Mouse (Mus musculus) embryonic fibroblast, embryonic 13.5 days (primary cell): Measurements from ENCODE around the gene Pcca. TPM values are rescaled to one million over a fixed set of nuclear protein-coding genes. Genes with fewer than 3 reads are reported as not detected.

Source experiments
- H3K27ac ChIP-seq: 2 replicates; pipeline ENCODE4 v1.5.1; 2012; ENCODE audit warnings: low read length, control low read depth, inconsistent platforms; ENCODE audit not compliant: insufficient read depth
- H3K4me1 ChIP-seq: 2 replicates; pipeline ENCODE4 v1.6.1; 2011; ENCODE audit warnings: low read length; ENCODE audit not compliant: control insufficient read depth, insufficient read depth
- H3K4me3 ChIP-seq: 2 replicates; pipeline ENCODE4 v1.5.1; 2011; ENCODE audit warnings: mild to moderate bottlenecking, control low read depth, low read length; ENCODE audit not compliant: insufficient read depth
- CTCF ChIP-seq: IDR thresholded peaks from 2 replicates; pipeline ENCODE4 v1.5.1; 2011; ENCODE audit warnings: mild to moderate bottlenecking, control low read depth, low read length, moderate library complexity, borderline replicate concordance; ENCODE audit not compliant: insufficient read depth
- POLR2A ChIP-seq: IDR thresholded peaks from 2 replicates; pipeline ENCODE4 v1.6.1; 2011; ENCODE audit warnings: low read depth, mild to moderate bottlenecking, control low read depth, low read length, moderate library complexity
- polyA plus RNA-seq: library from polyadenylated mRNA; stranded (reverse); fragments of >200 nt; gene quantifications from 2 replicates; pipeline ENCODE4 v1.2.4, GENCODE M21; 2011; ENCODE audit warnings: low read depth; ENCODE audit not compliant: missing spikeins, insufficient read length

Pcca gene
- polyA plus RNA-seq, 1 experiment: 30.5 TPM

GRCm38 (mm10) chr14:122862623-122863022 is 328.5 kb downstream of the Pcca start:
- no peak for TF ChIP-seq CTCF
- TF ChIP-seq POLR2A: no peak
- Histone ChIP-seq H3K4me3 (no peak overlapping the region), H3K4me1 (no peaks in the 10 kb centered on the region; the same call in 1 of the 2 replicates), H3K27ac (no peak overlapping the region)

DNA sequence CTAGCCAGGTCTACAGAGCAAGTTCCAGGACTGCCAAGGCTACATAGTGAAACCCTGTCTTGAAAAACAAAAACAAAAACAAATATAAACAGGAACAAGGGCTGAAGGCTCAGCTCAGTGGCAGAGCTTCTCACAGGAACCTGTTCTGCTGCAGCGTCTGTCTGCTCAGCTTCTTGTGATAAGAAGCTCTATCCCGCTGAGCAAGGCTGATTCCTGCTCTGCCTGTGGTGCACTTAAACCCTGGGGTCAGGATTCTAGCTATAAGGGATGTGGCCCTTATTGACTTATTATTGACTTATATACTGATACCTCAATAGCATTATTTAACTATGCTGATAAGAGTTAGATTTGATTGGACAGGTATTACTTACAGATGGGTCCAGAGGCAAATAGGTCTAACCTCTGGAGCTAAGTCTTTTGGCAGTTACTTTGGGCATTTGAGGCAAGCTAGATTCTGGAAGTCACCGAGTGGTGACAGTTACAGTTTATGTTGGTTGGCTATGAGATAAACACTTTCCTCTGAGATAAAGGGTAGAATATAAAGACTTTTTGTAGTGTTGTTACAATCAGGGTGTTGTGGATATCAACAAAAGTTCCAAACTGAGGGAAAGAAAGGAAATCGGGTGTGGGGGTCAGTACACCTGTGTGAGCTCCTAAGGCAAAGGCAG is 331.5 kb downstream of the Pcca start:
- no peak for TF ChIP-seq CTCF
- no peak for TF ChIP-seq POLR2A
- Histone ChIP-seq H3K4me1 (no peaks in the 10 kb centered on the region; the same call in 1 of the 2 replicates), H3K4me3 (no peak overlapping the region), H3K27ac (no peak overlapping the region)

DNA sequence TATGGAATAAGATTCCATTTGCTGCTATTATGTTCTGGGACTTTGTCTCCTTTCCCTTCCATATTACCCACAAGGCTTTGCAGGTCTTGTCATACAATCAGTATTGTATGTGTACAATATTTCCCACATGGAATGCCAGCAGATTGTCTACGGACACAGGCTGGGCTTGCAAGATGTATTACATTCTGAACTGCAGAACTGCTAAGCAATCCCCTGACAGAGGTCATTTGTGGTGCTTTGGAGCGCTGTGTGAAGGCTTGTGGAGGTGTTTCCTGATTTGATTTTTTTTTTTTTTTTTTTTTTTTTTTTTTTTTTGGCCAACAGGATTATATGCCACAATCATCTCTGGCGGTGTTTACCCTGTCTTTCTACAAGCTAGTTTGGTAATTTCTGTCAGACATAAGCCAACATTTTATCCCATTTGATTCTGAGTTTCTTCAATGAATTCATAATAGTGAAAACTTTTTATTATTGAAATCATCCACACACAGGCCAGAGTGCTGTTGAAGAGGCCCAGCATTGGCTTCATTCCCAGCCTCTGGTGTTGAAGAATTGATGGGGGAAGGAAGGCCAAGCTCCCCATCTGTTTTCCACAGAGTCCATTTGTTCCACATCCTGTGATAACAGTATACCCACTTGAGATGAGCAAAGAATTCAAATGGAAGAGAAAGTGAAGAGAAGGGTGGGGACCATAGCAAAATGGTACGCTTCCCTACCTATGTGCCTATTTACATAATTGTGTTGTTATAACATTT is 333.6 kb downstream of the Pcca start:
- Histone ChIP-seq H3K27ac (no peak overlapping the region), H3K4me3 (no peak overlapping the region), H3K4me1 (peaks cover 3% of the 10 kb centered on the region; the same call in 1 of the 2 replicates)
- TF ChIP-seq POLR2A (no peak), CTCF (no peak)

- no peak overlapping the region for H3K4me3 ChIP-seq
- no peak overlapping the region for H3K27ac ChIP-seq
- peaks cover 3% of the 10 kb centered on the region; the same call in 1 of the 2 replicates for H3K4me1 ChIP-seq
- TF ChIP-seq CTCF (no peak), POLR2A (no peak)
These were observed 335.7 kb downstream of the Pcca start for GRCm38 (mm10) chr14:122869831-122870230.

- no peak for TF ChIP-seq POLR2A
- H3K4me1 ChIP-seq: peaks cover 3% of the 10 kb centered on the region; the same call in 1 of the 2 replicates
These were observed 337.9 kb downstream of the Pcca start for GRCm38 (mm10) chr14:122871841-122872580.

GRCm38 (mm10) chr14:122872612-122873011 is 338.5 kb downstream of the Pcca start:
- TF ChIP-seq POLR2A: no peak
- no peak for TF ChIP-seq CTCF
- H3K4me3 ChIP-seq: no peak overlapping the region
- 0 out of 2 replicates have a peak, but pooled peaks cover 3% of the 10 kb centered on the region for H3K4me1 ChIP-seq
- H3K27ac ChIP-seq: no peak overlapping the region

More at GRCm38 (mm10) chr14:122871841-122872580, 337.9 kb downstream of the Pcca start:
- Histone ChIP-seq H3K4me3 (no peak overlapping the region), H3K27ac (no peak overlapping the region)

- TF ChIP-seq POLR2A: no peak
- TF ChIP-seq CTCF: no peak
- H3K4me3 ChIP-seq: no peak overlapping the region
- H3K4me1 ChIP-seq: 0 out of 2 replicates have a peak, but pooled peaks cover 3% of the 10 kb centered on the region
- no peak overlapping the region for H3K27ac ChIP-seq
These were observed 340.9 kb downstream of the Pcca start for GRCm38 (mm10) chr14:122875056-122875455.

GRCm38 (mm10) chr14:122875636-122876035 is 341.5 kb downstream of the Pcca start:
- Histone ChIP-seq H3K4me3 (no peak overlapping the region), H3K27ac (no peak overlapping the region), H3K4me1 (0 out of 2 replicates have a peak, but pooled peaks cover 3% of the 10 kb centered on the region)
- TF ChIP-seq POLR2A: no peak
- TF ChIP-seq CTCF: no peak

DNA sequence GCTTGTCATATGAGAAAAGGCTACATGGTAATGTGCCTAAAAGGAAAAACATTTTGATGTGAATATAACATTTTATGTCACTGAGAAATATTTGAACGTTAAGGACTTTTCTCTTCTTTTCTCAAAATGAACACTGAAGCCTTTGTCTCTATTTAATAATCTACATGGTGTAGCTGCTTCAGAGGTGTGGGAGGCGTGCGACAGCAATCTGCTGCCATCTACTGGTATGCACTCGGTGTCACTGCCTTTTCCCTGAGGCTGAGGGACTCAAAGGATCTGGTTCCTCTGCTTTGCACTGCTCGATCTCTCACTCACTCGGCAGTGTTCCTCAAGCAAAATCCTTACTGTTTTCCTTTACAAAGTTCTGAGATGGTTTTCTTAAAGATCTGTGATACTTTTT is 342.0 kb downstream of the Pcca start:
- no peak overlapping the region for H3K27ac ChIP-seq
- TF ChIP-seq CTCF (peak; percentile 100), POLR2A (no peak)
- no peak overlapping the region for H3K4me3 ChIP-seq
- H3K4me1 ChIP-seq: 0 out of 2 replicates have a peak, but pooled peaks cover 3% of the 10 kb centered on the region
